Mouse (Mus musculus) heart, postnatal 14 days (tissue): Measurements from ENCODE around the gene Zfr. TPM values are rescaled to one million over a fixed set of nuclear protein-coding genes. Genes with fewer than 3 reads are reported as not detected.

ENCODE experiments used
- DNase-seq, 2 experiments: peaks; one replicate each; pipeline ENCODE4 v3.0.0; 2021 to 2022
- intact Hi-C: fragments of 180-260 bp; cut with DNase I; formaldehyde crosslinking; loops from one replicate; pipeline ENCODE4 v1.15.1; 2025
- long read RNA-seq, 2 experiments: library from polyadenylated mRNA; stranded (forward); transcript quantifications; one replicate each; pipeline ENCODE4 v2.0.0; 2021
- total RNA-seq, 2 experiments: library from RNA; stranded (reverse); gene quantifications; 2 replicates each; pipeline ENCODE4 v1.2.3; 2021

Gene Zfr
- total RNA-seq: 10 to 100 TPM; 83.0 to 89.6 TPM
- long read RNA-seq, experiment 1, full-length matches to known transcripts: 17 of 44 reads
- long read RNA-seq, experiment 1, partial matches to known transcripts: 6 of 44 reads
- long read RNA-seq, experiment 1, other reads (novel, unspliced or antisense): 21 of 44 reads
- long read RNA-seq, experiment 2, full-length matches to known transcripts: 23 of 55 reads
- long read RNA-seq, experiment 2, partial matches to known transcripts: 16 of 55 reads
- long read RNA-seq, experiment 2, other reads (novel, unspliced or antisense): 16 of 55 reads

GRCm38 (mm10) chr15:12117242-12118092 is at the start of gene Zfr:
TSS of gene Zfr (plus strand) at chr15:12117831.
- peak; percentile 93 to 95 for DNase-seq
- intact Hi-C loops: no loop called here

- intact Hi-C loops: loop anchor here (5.0 kb wide), 1 partner anchor 71 kb away; the partner anchor contains the start of gene Sub1
- peak; percentile 64 for DNase-seq
These were observed 49.7 kb upstream of the Zfr start for GRCm38 (mm10) chr15:12067971-12068370.

GRCm38 (mm10) chr15:12068395-12069218 is 49.0 kb upstream of the Zfr start:
- intact Hi-C loops: loop anchor here (5.0 kb wide), 1 partner anchor 71 kb away; the partner anchor contains the start of gene Sub1
- DNase-seq: no peak

- intact Hi-C loops: no loop called here
These were observed 44.8 kb upstream of the Zfr start for GRCm38 (mm10) chr15:12072709-12073336.

GRCm38 (mm10) chr15:12074426-12074825 is 43.2 kb upstream of the Zfr start:
- intact Hi-C loops: no loop called here
- DNase-seq: no peak

More at GRCm38 (mm10) chr15:12072709-12073336, 44.8 kb upstream of the Zfr start:
- DNase-seq: no peak

- no peak for DNase-seq
- intact Hi-C loops: loop anchor here (10.0 kb wide), 1 partner anchor 678 kb away; no protein-coding TSS in a partner anchor
These were observed 35.3 kb upstream of the Zfr start for GRCm38 (mm10) chr15:12082344-12082743.

- peak; percentile 66 to 69 for DNase-seq
- intact Hi-C loops: loop anchor here (1.0 to 10.0 kb wide), 3 partner anchors 93 to 679 kb away; no protein-coding TSS in a partner anchor
These were observed 33.5 kb upstream of the Zfr start for GRCm38 (mm10) chr15:12084164-12084563.

- peak; percentile 70 to 81 for DNase-seq
- intact Hi-C loops: loop anchor here (1.0 to 10.0 kb wide), 3 partner anchors 94 to 680 kb away; no protein-coding TSS in a partner anchor
These were observed 32.8 kb upstream of the Zfr start for GRCm38 (mm10) chr15:12084859-12085258.

GRCm38 (mm10) chr15:12087634-12088033 is 30.0 kb upstream of the Zfr start:
- no peak for DNase-seq
- intact Hi-C loops: loop anchor here (10.0 kb wide), 1 partner anchor 683 kb away; no protein-coding TSS in a partner anchor

GRCm38 (mm10) chr15:12088091-12088490 is 29.5 kb upstream of the Zfr start:
- DNase-seq: no peak
- intact Hi-C loops: loop anchor here (10.0 kb wide), 1 partner anchor 683 kb away; no protein-coding TSS in a partner anchor

- intact Hi-C loops: loop anchor here (5.0 kb wide), 2 partner anchors 52 to 177 kb away; no protein-coding TSS in a partner anchor
These were observed 27.5 kb upstream of the Zfr start for GRCm38 (mm10) chr15:12090087-12090486.

GRCm38 (mm10) chr15:12090981-12091669 is 26.5 kb upstream of the Zfr start:
- intact Hi-C loops: loop anchor here (5.0 kb wide), 2 partner anchors 51 to 176 kb away; no protein-coding TSS in a partner anchor
- no peak for DNase-seq

More at GRCm38 (mm10) chr15:12090087-12090486, 27.5 kb upstream of the Zfr start:
- no peak for DNase-seq

- peak; percentile 44 to 61 for DNase-seq
- intact Hi-C loops: loop anchor here (5.0 kb wide), 2 partner anchors 50 to 175 kb away; no protein-coding TSS in a partner anchor
These were observed 25.7 kb upstream of the Zfr start for GRCm38 (mm10) chr15:12091781-12092458.

- intact Hi-C loops: loop anchor here (5.0 kb wide), 2 partner anchors 49 to 174 kb away; no protein-coding TSS in a partner anchor
- no peak for DNase-seq
These were observed 24.3 kb upstream of the Zfr start for GRCm38 (mm10) chr15:12093026-12093960.

GRCm38 (mm10) chr15:12093961-12094566 is 23.6 kb upstream of the Zfr start:
- intact Hi-C loops: loop anchor here (5.0 kb wide), 2 partner anchors 48 to 173 kb away; no protein-coding TSS in a partner anchor
- DNase-seq: no peak

- intact Hi-C loops: no loop called here
- DNase-seq: peak; percentile 23 to 47
These were observed 21.2 kb upstream of the Zfr start for GRCm38 (mm10) chr15:12096447-12096846.
